Mouse (Mus musculus) adrenal gland, adult 2 months (tissue): ENCODE measurements around the gene Arrdc3. TPM values are rescaled to one million over a fixed set of nuclear protein-coding genes. Genes with fewer than 3 reads are reported as not detected.

Experiments used
- DNase-seq: peaks from one replicate; pipeline ENCODE4 v3.0.0; 2021
- polyA plus RNA-seq: library from polyadenylated mRNA; depleted of rRNA; stranded (reverse); fragments of >200 nt; gene quantifications from 2 replicates; pipeline ENCODE4 v1.2.3, GENCODE M21; 2012
- total RNA-seq, 2 experiments: library from RNA; stranded (reverse); gene quantifications; 2 replicates each; pipeline ENCODE4 v1.2.3; 2021

Arrdc3 gene
- total and polyA plus RNA-seq, 3 experiments = 34.5 to 112 (median 79.3) TPM

GRCm38 (mm10) chr13:80920939-80921338 is 37.8 kb downstream of the Arrdc3 start:
- no peak for DNase-seq

GRCm38 (mm10) chr13:80921593-80922327 is 38.6 kb downstream of the Arrdc3 start:
- no peak for DNase-seq

- no peak for DNase-seq
These were observed 45.0 kb downstream of the Arrdc3 start for GRCm38 (mm10) chr13:80928187-80928586.

- no peak for DNase-seq
These were observed 46.8 kb downstream of the Arrdc3 start for GRCm38 (mm10) chr13:80930030-80930429.

GRCm38 (mm10) chr13:80932816-80933402 is 49.7 kb downstream of the Arrdc3 start:
- DNase-seq = no peak

- peak; percentile 71 for DNase-seq
These were observed 53.2 kb downstream of the Arrdc3 start for GRCm38 (mm10) chr13:80936426-80936825.

- no peak for DNase-seq
These were observed 56.0 kb downstream of the Arrdc3 start for GRCm38 (mm10) chr13:80939228-80939627.

GRCm38 (mm10) chr13:80939866-80940265 is 56.7 kb downstream of the Arrdc3 start:
- DNase-seq = no peak

GRCm38 (mm10) chr13:80940421-80940820 is 57.2 kb downstream of the Arrdc3 start:
- peak; percentile 72 for DNase-seq

GRCm38 (mm10) chr13:80940860-80941630 is 57.9 kb downstream of the Arrdc3 start:
- DNase-seq = peak; percentile 81

GRCm38 (mm10) chr13:80944532-80944931 is 61.3 kb downstream of the Arrdc3 start:
- DNase-seq = no peak
